Mouse (Mus musculus) adrenal gland, adult 8-10 months (tissue): Measurements from ENCODE around the gene Sirt2. TPM values are rescaled to one million over a fixed set of nuclear protein-coding genes. Genes with fewer than 3 reads are reported as not detected.

Experiments used
- DNase-seq: peaks from one replicate; pipeline ENCODE4 v3.0.0; 2022
- total RNA-seq, 4 experiments: library from RNA; stranded (reverse); gene quantifications; 2 replicates each; pipeline ENCODE4 v1.2.4; 2022

Sirt2 gene
- total RNA-seq, 4 experiments from 2014 or later, result 73.9 to 96.2 (median 84.3) TPM

- DNase-seq, result no peak
Observed at GRCm38 (mm10) chr7:28767462-28767965, 979 bp downstream of the Sirt2 start, which contains the start of gene Nfkbib. Nfkbib (minus strand) TSS chr7:28767512.

- no peak for DNase-seq
Observed at GRCm38 (mm10) chr7:28769414-28769958, 3.0 kb downstream of the Sirt2 start.

GRCm38 (mm10) chr7:28770309-28770708 lies 3.8 kb downstream of the Sirt2 start:
- DNase-seq, result no peak

GRCm38 (mm10) chr7:28771867-28772266 lies 5.3 kb downstream of the Sirt2 start:
- DNase-seq, result no peak

GRCm38 (mm10) chr7:28773163-28773562 lies 6.6 kb downstream of the Sirt2 start:
- DNase-seq, result no peak

GRCm38 (mm10) chr7:28774164-28774563 lies 7.6 kb downstream of the Sirt2 start:
- DNase-seq, result no peak

- no peak for DNase-seq
Observed at GRCm38 (mm10) chr7:28775129-28775528, 8.6 kb downstream of the Sirt2 start.

- no peak for DNase-seq
Observed at GRCm38 (mm10) chr7:28778825-28779224, 12.3 kb downstream of the Sirt2 start.

GRCm38 (mm10) chr7:28780067-28780658 lies 13.6 kb downstream of the Sirt2 start:
- DNase-seq, result peak; percentile 69

- no peak for DNase-seq
Observed at GRCm38 (mm10) chr7:28780857-28781256, 14.3 kb downstream of the Sirt2 start.

- DNase-seq, result no peak
Observed at GRCm38 (mm10) chr7:28781261-28781663, 14.7 kb downstream of the Sirt2 start.

GRCm38 (mm10) chr7:28785161-28785560 lies 18.6 kb downstream of the Sirt2 start:
- DNase-seq, result no peak

GRCm38 (mm10) chr7:28787884-28788283 lies 21.3 kb downstream of the Sirt2 start:
- DNase-seq, result no peak

- no peak for DNase-seq
Observed at GRCm38 (mm10) chr7:28788307-28789195, 22.0 kb downstream of the Sirt2 start, which contains the start of gene Rinl. Rinl (plus strand) TSS chr7:28788969.

- DNase-seq, result no peak
Observed at GRCm38 (mm10) chr7:28789235-28789634, 22.7 kb downstream of the Sirt2 start.

GRCm38 (mm10) chr7:28790066-28790806 lies 23.7 kb downstream of the Sirt2 start:
- no peak for DNase-seq

GRCm38 (mm10) chr7:28791706-28792105 lies 25.2 kb downstream of the Sirt2 start:
- DNase-seq, result no peak

GRCm38 (mm10) chr7:28792391-28793185 lies 26.1 kb downstream of the Sirt2 start:
- DNase-seq, result no peak

GRCm38 (mm10) chr7:28793834-28794233 lies 27.3 kb downstream of the Sirt2 start:
- no peak for DNase-seq

- no peak for DNase-seq
Observed at GRCm38 (mm10) chr7:28794496-28794895, 28.0 kb downstream of the Sirt2 start.

GRCm38 (mm10) chr7:28795832-28796231 lies 29.3 kb downstream of the Sirt2 start:
- DNase-seq, result no peak

- peak; percentile 83 for DNase-seq
Observed at GRCm38 (mm10) chr7:28796562-28796975, 30.0 kb downstream of the Sirt2 start.
